Mouse (Mus musculus): ENCODE measurements around the gene Zar1l.
"Not testable (repeated sequence)": the region's sequence is repeated elsewhere in the genome, so short reads cannot be mapped to it uniquely, and the experiment has no call there.

The Zar1l gene

GRCm38 (mm10) chr5:150518064-150518463, at the start of gene Zar1l:
Zar1l (minus strand) TSS chr5:150518164.
- no peak for DNase-seq (ENCODE audit: low spot score in 2 of 2)

DNA sequence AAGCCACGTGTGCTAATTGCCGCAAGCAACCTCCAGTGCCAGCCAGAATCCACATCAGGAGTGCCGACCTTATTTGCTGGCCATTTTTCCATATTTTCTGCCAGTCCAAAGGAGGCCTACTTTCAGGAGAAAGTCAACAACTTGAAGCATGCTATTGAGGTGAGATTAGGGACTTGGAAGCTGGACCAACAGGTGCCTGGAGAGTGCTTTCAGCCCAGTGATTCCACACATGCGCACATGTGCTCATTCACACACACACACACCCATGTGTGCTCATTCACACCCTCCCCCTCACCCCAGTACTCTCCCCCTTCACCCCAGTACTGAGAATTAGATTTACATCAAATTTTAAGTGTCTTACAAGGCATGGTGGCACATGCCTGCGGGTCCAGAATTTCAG, 49.0 kb upstream of the Zar1l start:
- DNase-seq (ENCODE audit: low spot score in 2 of 2): no peak

GRCm38 (mm10) chr5:150566226-150566625, 48.3 kb upstream of the Zar1l start:
- DNase-seq (ENCODE audit: low spot score in 2 of 2): peak; percentile 33 to 77

- no peak for DNase-seq (ENCODE audit: low spot score in 2 of 2)
Observed at GRCm38 (mm10) chr5:150564426-150564825, 46.5 kb upstream of the Zar1l start.

DNA sequence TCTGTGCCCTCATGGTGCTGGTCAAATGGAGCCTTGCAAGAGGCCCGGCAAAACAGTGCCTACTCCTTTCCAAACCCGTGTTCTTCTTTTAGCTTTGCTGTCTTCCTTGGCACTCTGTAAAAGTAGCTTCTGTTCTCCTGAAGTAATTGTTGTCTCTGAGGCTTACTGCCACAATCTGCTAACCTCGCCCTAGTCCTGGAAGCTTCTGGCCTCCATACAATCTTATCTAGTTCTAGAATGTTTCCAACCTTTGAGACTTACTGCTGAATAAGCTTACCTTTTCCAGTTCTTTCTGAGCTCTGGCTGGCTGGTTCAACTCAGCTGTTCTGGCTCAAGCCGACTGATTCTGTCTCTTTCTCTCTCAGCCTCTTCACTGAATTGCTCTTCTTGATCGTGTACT, 43.8 kb upstream of the Zar1l start:
- DNase-seq (ENCODE audit: low spot score in 2 of 2): no peak

- no peak for DNase-seq (ENCODE audit: low spot score in 2 of 2)
Observed at GRCm38 (mm10) chr5:150561376-150561775, 43.4 kb upstream of the Zar1l start.

- no peak for DNase-seq (ENCODE audit: low spot score in 2 of 2)
Observed at GRCm38 (mm10) chr5:150560851-150561250, 42.9 kb upstream of the Zar1l start.

GRCm38 (mm10) chr5:150559519-150560103, 41.6 kb upstream of the Zar1l start:
- no peak for DNase-seq (ENCODE audit: low spot score in 2 of 2)

- DNase-seq (ENCODE audit: low spot score in 2 of 2): no peak
Observed at GRCm38 (mm10) chr5:150551637-150552036, 33.7 kb upstream of the Zar1l start.

DNA sequence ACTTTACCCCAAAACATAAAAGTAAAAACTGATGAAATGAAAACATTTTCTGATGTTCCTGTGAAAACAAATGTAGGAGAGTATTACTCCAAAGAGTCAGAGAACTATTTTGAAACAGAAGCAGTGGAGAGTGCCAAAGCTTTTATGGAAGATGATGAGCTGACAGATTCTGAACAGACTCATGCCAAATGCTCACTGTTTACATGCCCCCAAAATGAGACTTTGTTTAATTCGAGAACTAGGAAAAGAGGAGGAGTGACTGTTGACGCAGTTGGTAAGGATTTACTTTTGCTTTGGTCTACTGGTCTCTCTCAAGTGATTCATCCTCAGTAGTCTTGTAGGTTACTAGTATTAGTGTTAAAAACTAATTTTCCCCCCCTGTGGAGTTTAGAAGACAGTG, 25.2 kb upstream of the Zar1l start:
- DNase-seq (ENCODE audit: low spot score in 2 of 2): no peak

GRCm38 (mm10) chr5:150541302-150541701, 23.3 kb upstream of the Zar1l start:
- DNase-seq (ENCODE audit: low spot score in 2 of 2): no peak

DNA sequence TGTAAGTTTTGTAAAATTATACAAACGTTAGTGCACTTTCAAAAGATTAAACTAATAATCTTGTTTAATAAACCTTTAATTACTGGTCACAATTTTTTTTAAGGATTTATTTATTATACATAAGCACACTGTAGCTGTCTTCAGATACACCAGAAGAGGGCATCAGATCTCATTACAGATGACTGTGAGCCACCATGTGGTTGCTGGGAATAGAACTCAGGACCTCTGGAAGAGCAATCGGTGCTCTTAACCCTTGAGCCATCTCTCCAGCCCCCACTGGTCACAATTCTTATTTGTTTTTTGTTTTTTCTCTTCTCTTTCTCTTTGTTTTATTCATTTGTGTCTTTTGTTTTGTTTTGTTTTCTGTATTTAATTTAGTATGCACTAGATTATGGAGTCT, 7.3 kb upstream of the Zar1l start:
- no peak for DNase-seq (ENCODE audit: low spot score in 2 of 2)

- DNase-seq (ENCODE audit: low spot score in 2 of 2): no peak
Observed at GRCm38 (mm10) chr5:150522867-150523234, 4.9 kb upstream of the Zar1l start.

DNA sequence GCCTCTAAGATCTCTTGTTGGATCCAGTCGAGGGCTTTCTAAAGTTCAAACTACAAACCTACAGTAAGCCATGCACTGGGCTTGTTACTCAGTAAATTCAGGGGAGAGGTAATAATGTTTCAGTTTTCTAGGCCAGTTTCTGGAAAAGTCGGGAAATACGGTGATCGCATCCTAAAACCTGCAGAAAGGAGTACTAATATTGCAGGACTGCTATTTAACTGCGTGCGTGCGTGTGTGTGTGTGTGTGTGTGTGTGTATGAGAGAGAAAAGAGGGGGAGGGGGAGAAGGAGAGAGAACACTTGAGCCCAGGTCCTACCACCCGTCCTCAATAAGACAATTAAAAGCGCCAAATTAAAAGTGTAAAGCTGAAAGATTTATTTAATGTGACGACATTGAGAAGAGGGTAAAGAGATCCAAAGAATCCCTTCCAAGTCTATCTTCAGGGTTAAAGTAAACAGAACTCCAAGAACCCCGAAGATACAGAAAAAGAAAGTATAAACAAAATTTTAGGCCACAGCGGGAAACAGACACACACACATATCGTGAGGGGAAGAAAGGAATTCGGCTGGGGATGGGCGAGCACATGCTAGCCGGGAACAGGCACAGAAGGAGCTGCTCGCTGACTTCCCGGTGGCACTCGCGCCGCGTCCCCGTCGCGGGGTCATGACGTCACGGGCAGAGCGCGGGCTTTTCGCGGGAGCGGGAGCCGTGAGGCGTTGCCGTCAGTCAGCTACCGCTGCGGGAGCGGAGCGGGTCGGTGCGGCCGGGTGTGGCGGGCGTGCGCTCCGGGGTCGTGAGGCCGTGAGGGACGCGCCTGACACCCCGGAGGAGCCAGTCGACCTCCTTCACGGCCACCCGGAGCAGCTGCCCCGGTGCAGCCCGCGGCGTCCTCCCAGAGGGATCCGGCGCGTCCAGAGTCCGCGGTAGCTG, 4.2 kb upstream of the Zar1l start, which contains the start of gene Brca2:
Gene Brca2 (plus strand): TSS at position 694 of the 930 bp plus-strand sequence.
- DNase-seq (ENCODE audit: low spot score in 2 of 2): peak; percentile 89 to 92

DNA sequence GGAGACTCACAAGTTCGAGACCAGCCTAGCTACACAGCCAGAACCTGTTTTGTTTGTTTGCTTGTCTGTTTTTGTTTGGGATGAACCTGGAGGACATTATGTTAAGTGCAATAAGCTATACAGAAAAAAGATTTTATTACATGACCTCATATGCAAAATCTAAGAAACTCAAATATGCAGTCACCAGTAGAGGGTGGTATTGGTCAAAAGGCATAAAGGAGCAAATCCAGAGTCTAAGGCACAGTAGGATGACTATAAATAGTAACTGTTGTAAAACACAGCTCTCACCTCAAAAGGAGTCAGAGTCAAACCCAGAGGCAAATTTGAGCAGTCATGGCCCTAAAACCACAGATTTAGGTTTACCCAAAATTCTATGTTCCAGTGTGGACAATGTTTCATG, 1.6 kb upstream of the Zar1l start:
- DNase-seq (ENCODE audit: low spot score in 2 of 2): no peak

DNA sequence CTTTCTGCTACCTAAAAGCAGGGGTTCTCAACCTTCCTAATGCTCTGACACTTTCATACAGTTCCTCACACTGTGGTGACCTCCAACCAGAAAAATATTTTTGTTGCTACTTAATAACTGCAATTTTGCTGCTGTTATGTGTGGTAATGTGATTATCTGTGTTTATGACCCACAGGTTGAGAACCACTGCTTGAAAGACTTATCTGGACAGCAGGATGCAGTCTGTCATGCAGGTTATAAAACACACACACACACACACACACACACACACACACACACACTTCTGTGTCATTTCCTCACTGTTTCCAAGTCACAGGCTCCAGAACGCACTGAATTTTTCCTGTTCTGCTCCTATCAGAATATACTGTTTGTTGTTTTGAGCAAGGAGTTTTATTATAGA, 3.9 kb downstream of the Zar1l start:
- no peak for DNase-seq (ENCODE audit: low spot score in 2 of 2)

GRCm38 (mm10) chr5:150513264-150513663, 4.7 kb downstream of the Zar1l start:
- DNase-seq (ENCODE audit: low spot score in 2 of 2): no peak

GRCm38 (mm10) chr5:150510451-150511225, 7.3 kb downstream of the Zar1l start:
- DNase-seq (ENCODE audit: low spot score in 2 of 2): no peak

- DNase-seq (ENCODE audit: low spot score in 2 of 2): peak in 1 of 2 experiments; percentile 28
Observed at GRCm38 (mm10) chr5:150495792-150496191, 22.2 kb downstream of the Zar1l start.

GRCm38 (mm10) chr5:150491573-150492173, 26.3 kb downstream of the Zar1l start:
- DNase-seq (ENCODE audit: low spot score in 2 of 2): not testable (repeated sequence)

GRCm38 (mm10) chr5:150490821-150491220, 27.1 kb downstream of the Zar1l start:
- no peak for DNase-seq (ENCODE audit: low spot score in 2 of 2)

- no peak for DNase-seq (ENCODE audit: low spot score in 2 of 2)
Observed at GRCm38 (mm10) chr5:150490285-150490684, 27.7 kb downstream of the Zar1l start.
